Mouse (Mus musculus) embryonic fibroblast, embryonic 13.5 days (primary cell): ENCODE measurements around the gene Cyb5r1.

ENCODE experiments used
- CTCF ChIP-seq: IDR thresholded peaks from 2 replicates; pipeline ENCODE4 v1.5.1; 2011; ENCODE audit warnings: mild to moderate bottlenecking, control low read depth, low read length, moderate library complexity, borderline replicate concordance; ENCODE audit not compliant: insufficient read depth
- POLR2A ChIP-seq: IDR thresholded peaks from 2 replicates; pipeline ENCODE4 v1.6.1; 2011; ENCODE audit warnings: low read depth, mild to moderate bottlenecking, control low read depth, low read length, moderate library complexity

DNA sequence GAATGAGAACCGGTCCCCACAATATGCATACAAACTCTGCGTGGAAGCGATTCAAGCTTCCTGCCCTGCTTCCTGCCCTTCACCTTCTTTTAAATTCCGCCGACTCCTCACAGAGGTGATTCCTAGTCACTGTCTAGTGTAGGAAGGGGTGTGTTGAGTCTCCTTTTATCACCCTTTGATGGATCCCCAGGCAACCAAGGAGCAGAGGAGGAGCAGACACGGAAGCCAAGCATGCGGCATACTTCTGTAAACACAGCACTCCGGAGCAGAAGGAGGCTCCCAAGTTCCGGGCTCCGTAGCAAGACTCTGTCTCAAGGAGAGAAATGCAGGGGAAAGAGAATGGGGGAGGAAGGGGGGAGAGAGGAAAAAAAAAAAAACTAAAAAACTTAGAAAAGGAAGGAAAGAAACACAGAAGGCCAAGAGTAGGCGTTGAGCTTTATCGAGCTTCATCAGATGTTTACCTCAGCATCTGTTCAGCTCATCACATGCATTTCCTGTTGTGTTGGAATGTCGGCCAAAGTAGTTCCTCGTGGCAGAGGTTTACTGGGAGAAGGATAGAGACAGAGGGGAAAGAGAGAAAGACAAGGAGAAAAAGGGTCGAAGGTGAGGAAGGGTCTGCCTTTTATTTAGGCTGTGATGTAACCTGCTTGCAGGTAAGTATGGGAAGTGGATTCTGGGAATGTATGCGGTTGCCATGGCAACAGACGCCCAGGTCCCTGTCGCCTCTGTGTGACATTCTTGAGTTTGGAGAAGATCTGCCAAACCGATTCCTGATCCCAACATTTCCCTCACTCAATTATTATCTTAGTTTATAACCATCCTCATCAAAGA is 23.3 kb upstream of the Cyb5r1 start:
- TF ChIP-seq CTCF (no peak), POLR2A (no peak)
